Mouse (Mus musculus) lung, postnatal 0 days (tissue): Measurements from ENCODE around the gene Gm49395. TPM values are rescaled to one million over a fixed set of nuclear protein-coding genes. Genes with fewer than 3 reads are reported as not detected.

Experiments
- ATAC-seq: fragments of 200-750 bp; cut with Nextera tagmentation; 2 replicates; pipeline ENCODE4 v1.8.0; 2017; ENCODE audit warnings: moderate library complexity
- DNase-seq: peaks from one replicate; pipeline ENCODE4 v3.0.0-alpha.2; 2016; ENCODE audit warnings: low spot score
- H3K27ac ChIP-seq: fragments of 300-500 bp; sonication (generic); 2 replicates; pipeline ENCODE4 v1.5.1; 2014; ENCODE audit warnings: antibody characterized with exemption, mild to moderate bottlenecking, low read length, mixed read lengths
- H3K27me3 ChIP-seq: fragments of 300-500 bp; sonication (generic); replicated peaks from 2 replicates; pipeline ENCODE4 v1.6.1; 2014; ENCODE audit warnings: low read length, mixed read lengths; ENCODE audit not compliant: insufficient read depth
- H3K36me3 ChIP-seq: fragments of 300-500 bp; sonication (generic); 2 replicates; pipeline ENCODE4 v1.6.1; 2014; ENCODE audit warnings: low read length, mixed read lengths; ENCODE audit not compliant: insufficient read depth
- H3K4me1 ChIP-seq: fragments of 300-500 bp; sonication (generic); 2 replicates; pipeline ENCODE4 v1.6.1; 2014; ENCODE audit warnings: antibody characterized with exemption, low read depth, low read length, mixed read lengths; ENCODE audit not compliant: insufficient read depth
- H3K4me2 ChIP-seq: fragments of 300-500 bp; sonication (generic); replicated peaks from 2 replicates; pipeline ENCODE4 v1.6.1; 2014; ENCODE audit warnings: low read depth, mild to moderate bottlenecking, low read length, moderate library complexity, mixed read lengths
- H3K4me3 ChIP-seq: fragments of 300-500 bp; sonication (generic); 2 replicates; pipeline ENCODE4 v1.5.1; 2014; ENCODE audit warnings: low read depth, low read length
- H3K9ac ChIP-seq: fragments of 300-500 bp; sonication (generic); replicated peaks from 2 replicates; pipeline ENCODE4 v1.6.1; 2014; ENCODE audit warnings: low read depth, mild to moderate bottlenecking
- H3K9me3 ChIP-seq: fragments of 300-500 bp; sonication (generic); 2 replicates; pipeline ENCODE4 v1.6.1; 2016; ENCODE audit warnings: low read length, mixed read lengths
- CTCF ChIP-seq: IDR thresholded peaks from 2 replicates; pipeline ENCODE4 v1.5.1; 2016; ENCODE audit warnings: antibody characterized with exemption, mild to moderate bottlenecking
- EP300 ChIP-seq: IDR thresholded peaks from 2 replicates; pipeline ENCODE4 v1.6.1; 2016; ENCODE audit warnings: antibody characterized with exemption, mild to moderate bottlenecking, control low read depth
- WGBS: fragments of 180-500 bp; shearing (Covaris S2); extraction: QIAGEN DNeasy Blood & Tissue Kit; methylation state at CpG from one replicate; pipeline ENCODE4 v1.1.7; 2014; 5-methylcytosine and 5-hydroxymethylcytosine counted together
- polyA plus RNA-seq: library from polyadenylated mRNA; unstranded; fragments of >200 nt; fragmentation: Nextera tagmentation; extraction: Ambion mirVana; gene quantifications from 2 replicates; pipeline ENCODE4 v1.2.1, GENCODE M21; 2015

Gene Gm49395
- polyA plus RNA-seq, 1 experiment from 2014 or later = 8.7 TPM

- no peaks in the 10 kb centered on the region for H3K9me3 ChIP-seq
- H3K36me3 ChIP-seq = no peaks in the 10 kb centered on the region
- H3K27me3 ChIP-seq = no peaks in the 10 kb centered on the region
- no peak overlapping the region for H3K4me3 ChIP-seq
- H3K4me2 ChIP-seq = no peak overlapping the region
- no peak overlapping the region for H3K27ac ChIP-seq
- no peak for ATAC-seq
- 93% methylated on average over 10 of the region's 10 CpGs for WGBS
- no peaks in the 10 kb centered on the region for H3K4me1 ChIP-seq
- DNase-seq = no peak
- no peak overlapping the region for H3K9ac ChIP-seq
- no peak for TF ChIP-seq CTCF
- no peak for TF ChIP-seq EP300
Observed at GRCm38 (mm10) chr13:114998100-114998499, 103.6 kb downstream of the Gm49395 start.

GRCm38 (mm10) chr13:114992260-114993014 is 109.3 kb downstream of the Gm49395 start:
- no peak overlapping the region for H3K4me3 ChIP-seq
- TF ChIP-seq EP300 = no peak
- no peak for TF ChIP-seq CTCF
- H3K27me3 ChIP-seq = no peaks in the 10 kb centered on the region
- no peaks in the 10 kb centered on the region for H3K4me1 ChIP-seq
- H3K9me3 ChIP-seq = no peaks in the 10 kb centered on the region
- DNase-seq (no peak), ATAC-seq (no peak)
- H3K36me3 ChIP-seq = no peaks in the 10 kb centered on the region
- no peak overlapping the region for H3K27ac ChIP-seq
- H3K9ac ChIP-seq = no peak overlapping the region
- 67% methylated on average over 14 of the region's 14 CpGs for WGBS
- H3K4me2 ChIP-seq = no peak overlapping the region

DNA sequence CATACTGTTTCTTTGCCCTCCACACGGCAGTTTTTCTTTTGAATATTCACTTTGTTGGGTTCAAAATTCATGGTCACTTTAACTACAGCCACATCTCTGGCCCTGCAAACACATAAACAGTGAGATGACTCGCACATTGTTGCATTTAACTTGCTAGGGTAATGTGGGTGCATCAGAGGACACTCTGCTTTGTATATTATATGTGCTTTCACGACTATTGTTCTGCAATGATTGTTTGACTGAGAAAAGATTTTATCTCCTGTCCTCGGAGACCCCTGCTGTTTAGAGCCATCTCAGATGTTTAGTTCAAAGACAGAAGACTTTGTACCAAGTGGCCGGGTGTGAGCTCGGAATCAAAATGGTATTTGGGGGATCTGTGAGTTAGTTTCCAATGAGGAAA is 114.1 kb downstream of the Gm49395 start:
- no peaks in the 10 kb centered on the region for H3K36me3 ChIP-seq
- H3K4me1 ChIP-seq = no peaks in the 10 kb centered on the region
- no peak overlapping the region for H3K4me3 ChIP-seq
- no peaks in the 10 kb centered on the region for H3K9me3 ChIP-seq
- WGBS = 45% methylated on average over 6 of the region's 6 CpGs
- H3K9ac ChIP-seq = no peak overlapping the region
- DNase-seq (peak; percentile 46), ATAC-seq (peak; percentile 73)
- H3K4me2 ChIP-seq = no peak overlapping the region
- H3K27ac ChIP-seq = no peak overlapping the region
- no peaks in the 10 kb centered on the region for H3K27me3 ChIP-seq
- no peak for TF ChIP-seq EP300
- no peak for TF ChIP-seq CTCF

DNA sequence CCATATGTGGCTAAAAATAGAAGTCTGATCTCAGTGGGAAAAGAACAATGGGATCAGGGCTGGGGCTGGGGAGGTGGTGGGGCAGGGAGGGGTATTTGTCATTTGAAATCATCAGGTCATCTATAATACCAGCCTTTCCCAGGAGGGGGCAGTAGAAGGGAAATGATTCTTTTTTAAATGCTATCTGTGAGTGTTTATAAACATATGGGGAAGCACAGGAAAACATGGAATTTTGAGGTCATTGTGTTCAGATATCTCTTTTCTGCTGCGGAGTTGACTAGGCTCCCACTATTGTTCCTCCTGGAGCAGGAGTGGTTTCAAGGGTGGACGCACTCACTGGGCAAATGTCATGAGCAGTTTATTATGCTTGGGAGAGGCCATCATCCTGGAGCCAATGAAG is 114.6 kb downstream of the Gm49395 start:
- peak; percentile 89 for ATAC-seq
- peak; percentile 76 for DNase-seq

More for the DNA sequence above, 114.6 kb downstream of the Gm49395 start:
- no peaks in the 10 kb centered on the region for H3K9me3 ChIP-seq
- H3K36me3 ChIP-seq = no peaks in the 10 kb centered on the region
- no peak overlapping the region for H3K9ac ChIP-seq
- no peak overlapping the region for H3K4me2 ChIP-seq
- no peaks in the 10 kb centered on the region for H3K27me3 ChIP-seq
- no peaks in the 10 kb centered on the region for H3K4me1 ChIP-seq
- TF ChIP-seq EP300 = peak; percentile 59; the same call in 1 of the 2 replicates
- TF ChIP-seq CTCF = peak; percentile 62
- no peak overlapping the region for H3K27ac ChIP-seq
- H3K4me3 ChIP-seq = no peak overlapping the region
- whole genome bisulfite sequencing = 49% methylated on average over 2 of the region's 2 CpGs

Other genes with a start within 250 kb of the Gm49395 start
- 15.2 and 18.8 TPM in 2 replicates for gene Itga2, start 169.8 kb downstream of the Gm49395 start, polyA plus RNA-seq
- 5.4 and 5.9 TPM in 2 replicates for gene Pelo, start 11.7 kb downstream of the Gm49395 start, polyA plus RNA-seq
- 22.0 and 30.1 TPM in 2 replicates for gene Itga1, start within 50 bp of the Gm49395 start, polyA plus RNA-seq